In the genomic region with DNA sequence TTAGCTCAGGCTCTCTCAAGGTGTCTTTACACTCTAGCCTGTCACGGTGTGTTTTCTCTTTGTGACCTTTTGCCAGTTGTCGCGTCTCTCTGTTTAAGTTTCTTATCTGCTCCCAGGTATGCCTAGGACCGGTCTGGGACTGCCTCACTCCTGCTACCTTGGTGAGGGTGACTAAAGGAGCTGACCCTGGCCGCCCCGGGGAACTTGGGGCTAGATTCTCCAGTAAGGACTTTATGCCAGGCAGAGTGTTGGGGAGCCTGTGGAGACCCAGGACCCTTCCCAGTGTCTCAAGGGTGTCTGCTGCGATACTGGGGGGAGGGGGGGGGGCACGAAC, we compare ENCODE assay signal across 8 mouse cellular contexts. TPM values are rescaled to one million over a fixed set of nuclear protein-coding genes. Genes with fewer than 3 reads are reported as not detected.
DNase-seq lines count a peak whose midpoint lies in the region; ATAC-seq and TF ChIP-seq lines count a peak whose summit lies in the region.

No protein-coding gene starts in this region.

- no peak for TF ChIP-seq CTCF in cortical plate, adult 2 months (IDR thresholded peaks at IDR 0.05; ENCODE audit: extremely low read depth, insufficient read depth, low read length)

- H3K4me2 ChIP-seq in kidney, embryonic 15.5 days = peak overlapping the region; percentile 70
- H3K4me2 ChIP-seq in intestine, embryonic 14.5 days (ENCODE audit: low read length) = peak overlapping the region; percentile 81
- H3K4me2 ChIP-seq in midbrain, embryonic 16.5 days (ENCODE audit: low read length) = peak overlapping the region; percentile 99

- no peaks in the 10 kb centered on the region for H3K9me3 ChIP-seq in kidney, embryonic 15.5 days (replicated peaks)
- no peaks in the 10 kb centered on the region for H3K9me3 ChIP-seq in intestine, embryonic 14.5 days (ENCODE audit: control insufficient read depth, low read length)
- no peaks in the 10 kb centered on the region for H3K9me3 ChIP-seq in midbrain, embryonic 16.5 days (replicated peaks; ENCODE audit: control insufficient read depth, low read length, poor library complexity, severe bottlenecking)

- no peak for TF ChIP-seq POLR2A in cortical plate, adult 2 months (IDR thresholded peaks at IDR 0.05; ENCODE audit: extremely low read depth, insufficient read depth, low read length)

- H3K36me3 ChIP-seq in kidney, embryonic 15.5 days = peaks cover 5% of the 10 kb centered on the region; the same call in 1 of the 2 replicates
- H3K36me3 ChIP-seq in intestine, embryonic 14.5 days (ENCODE audit: control insufficient read depth, insufficient read depth, low read length) = peaks cover 3% of the 10 kb centered on the region; the same call in 1 of the 2 replicates
- H3K36me3 ChIP-seq in midbrain, embryonic 16.5 days (ENCODE audit: control insufficient read depth, insufficient read depth, low read length) = no peaks in the 10 kb centered on the region

- intact Hi-C loops in left cerebral cortex, postnatal 25 days (cut with DNase I) = loop anchor here (2.0 to 10.0 kb wide), 4 partner anchors 25 to 167 kb away; partner anchors contain the start of genes Adarb1, Fam207a, Gm49325 and Sumo3

- WGBS in kidney, embryonic 15.5 days = 6% methylated on average over 8 of the region's 8 CpGs
- WGBS in intestine, embryonic 14.5 days = 8% methylated on average over 8 of the region's 8 CpGs
- WGBS in midbrain, embryonic 16.5 days = 10% methylated on average over 8 of the region's 8 CpGs

- H3K9ac ChIP-seq in kidney, embryonic 15.5 days = peak overlapping the region; percentile 90
- H3K9ac ChIP-seq in intestine, embryonic 14.5 days (ENCODE audit: low read length) = peak overlapping the region; percentile 79
- H3K9ac ChIP-seq in midbrain, embryonic 16.5 days (ENCODE audit: low read depth, low read length) = peak overlapping the region; percentile 94

- H3K27ac ChIP-seq in kidney, embryonic 15.5 days = peak overlapping the region; percentile 97
- peak overlapping the region; percentile 88; the same call in 1 of the 2 replicates for H3K27ac ChIP-seq in cortical plate, adult 2 months (ENCODE audit: insufficient read depth, low read length)
- H3K27ac ChIP-seq in intestine, embryonic 14.5 days (ENCODE audit: low read depth) = peak overlapping the region; percentile 88
- H3K27ac ChIP-seq in midbrain, embryonic 16.5 days (ENCODE audit: low read length) = peak overlapping the region; percentile 89

- ATAC-seq in kidney, embryonic 15.5 days (replicated peaks; ENCODE audit: low FRiP score) = peak; percentile 2
- peak; percentile 32; the same call in 1 of the 2 replicates for ATAC-seq in intestine, embryonic 14.5 days (replicated peaks; ENCODE audit: low FRiP score, low TSS enrichment, low read depth)
- peak; percentile 12; the same call in 1 of the 2 replicates for ATAC-seq in midbrain, embryonic 16.5 days

- no peak for DNase-seq in kidney, adult 11 months
- no peak for DNase-seq in intestine, embryonic 14.5 days (ENCODE audit: low spot score)
- no peak for DNase-seq in right cerebral cortex, adult 2 months (ENCODE audit: low spot score in 2 of 2)
- DNase-seq in adrenal gland, adult 8-10 months = no peak
- no peak for DNase-seq in left cerebral cortex, postnatal 25 days (ENCODE audit: low spot score in 2 of 2)

- H3K4me1 ChIP-seq in kidney, embryonic 15.5 days = peaks cover 28% of the 10 kb centered on the region
- H3K4me1 ChIP-seq in cortical plate, adult 2 months (ENCODE audit: control insufficient read depth, insufficient read depth, low read length) = peaks cover 5% of the 10 kb centered on the region; the same call in 1 of the 2 replicates
- H3K4me1 ChIP-seq in intestine, embryonic 14.5 days (replicated peaks; ENCODE audit: control insufficient read depth, insufficient read depth, low read length) = peaks cover 21% of the 10 kb centered on the region
- peaks cover 15% of the 10 kb centered on the region for H3K4me1 ChIP-seq in midbrain, embryonic 16.5 days (ENCODE audit: control insufficient read depth, insufficient read depth, low read length)

- no peaks in the 10 kb centered on the region for H3K27me3 ChIP-seq in kidney, embryonic 15.5 days
- H3K27me3 ChIP-seq in intestine, embryonic 14.5 days (replicated peaks; ENCODE audit: control insufficient read depth, insufficient read depth, low read length) = no peaks in the 10 kb centered on the region
- no peaks in the 10 kb centered on the region for H3K27me3 ChIP-seq in midbrain, embryonic 16.5 days (ENCODE audit: control insufficient read depth, insufficient read depth, low read depth, low read length)

- H3K4me3 ChIP-seq in kidney, embryonic 15.5 days (replicated peaks) = peak overlapping the region; percentile 82
- peak overlapping the region; percentile 75 for H3K4me3 ChIP-seq in cortical plate, adult 2 months (ENCODE audit: insufficient read depth, low read length)
- H3K4me3 ChIP-seq in intestine, embryonic 14.5 days (ENCODE audit: low read depth, low read length) = peak overlapping the region; percentile 94
- peak overlapping the region; percentile 96 for H3K4me3 ChIP-seq in midbrain, embryonic 16.5 days (ENCODE audit: low read depth, low read length)

RNA-seq across cellular contexts. Expression of gene Pttg1ip, which starts 0.7 kb away (rescaled TPM):
- polyA plus RNA-seq in kidney, embryonic 15.5 days (2015; fragmentation: Nextera tagmentation; extraction: Ambion mirVana) = 149 and 152 TPM in 2 replicates
- polyA plus RNA-seq in cortical plate, adult 2 months (2012; rRNA removed) = 111 and 113 TPM in 2 replicates
- 155 and 156 TPM in 2 replicates for polyA plus RNA-seq in intestine, embryonic 14.5 days (2014; fragmentation: Nextera tagmentation; extraction: Ambion mirVana)
- polyA plus RNA-seq in midbrain, embryonic 16.5 days (2015; fragmentation: Nextera tagmentation; extraction: Ambion mirVana) = 63.6 and 70.8 TPM in 2 replicates
- 100 to 1,000 TPM; 207 to 236 (median 225) TPM for total RNA-seq in adrenal gland, adult 8-10 months (2022)
- 10 to 100 TPM; 71.0 to 87.6 TPM for total RNA-seq in left cerebral cortex, postnatal 25 days (2021)

RNA-seq across cellular contexts. Expression of gene Sumo3, which starts 23.6 kb away (rescaled TPM):
- polyA plus RNA-seq in kidney, embryonic 15.5 days (2015; fragmentation: Nextera tagmentation; extraction: Ambion mirVana) = 332 TPM in 2 replicates
- 270 and 272 TPM in 2 replicates for polyA plus RNA-seq in cortical plate, adult 2 months (2012; rRNA removed)
- 314 and 336 TPM in 2 replicates for polyA plus RNA-seq in intestine, embryonic 14.5 days (2014; fragmentation: Nextera tagmentation; extraction: Ambion mirVana)
- polyA plus RNA-seq in midbrain, embryonic 16.5 days (2015; fragmentation: Nextera tagmentation; extraction: Ambion mirVana) = 315 and 350 TPM in 2 replicates
- total RNA-seq in adrenal gland, adult 8-10 months (2022) = 100 to 1,000 TPM in 3 of 4 experiments, 10 to 100 TPM in 1; 98.9 to 125 (median 115) TPM
- 100 to 1,000 TPM; 133 to 140 TPM for total RNA-seq in left cerebral cortex, postnatal 25 days (2021)

RNA-seq across cellular contexts. Expression of gene Gm49325, which starts 23.7 kb away (rescaled TPM):
- 3.6 and 6.3 TPM in 2 replicates for polyA plus RNA-seq in kidney, embryonic 15.5 days (2015; fragmentation: Nextera tagmentation; extraction: Ambion mirVana)
- 9.3 TPM in 1 of 2 replicates, not detected in the other for polyA plus RNA-seq in cortical plate, adult 2 months (2012; rRNA removed)
- polyA plus RNA-seq in intestine, embryonic 14.5 days (2014; fragmentation: Nextera tagmentation; extraction: Ambion mirVana) = 2.0 TPM in 1 of 2 replicates, not detected in the other
- 1.5 and 2.9 TPM in 2 replicates for polyA plus RNA-seq in midbrain, embryonic 16.5 days (2015; fragmentation: Nextera tagmentation; extraction: Ambion mirVana)
- total RNA-seq in adrenal gland, adult 8-10 months (2022) = 10 to 100 TPM; 15.2 to 24.8 (median 18.1) TPM
- total RNA-seq in left cerebral cortex, postnatal 25 days (2021) = 10 to 100 TPM; 14.2 to 16.3 TPM

RNA-seq across cellular contexts. Expression of gene Ube2g2, which starts 39.8 kb away (rescaled TPM):
- polyA plus RNA-seq in kidney, embryonic 15.5 days (2015; fragmentation: Nextera tagmentation; extraction: Ambion mirVana) = 71.9 and 72.0 TPM in 2 replicates
- polyA plus RNA-seq in cortical plate, adult 2 months (2012; rRNA removed) = 38.8 and 40.7 TPM in 2 replicates
- polyA plus RNA-seq in intestine, embryonic 14.5 days (2014; fragmentation: Nextera tagmentation; extraction: Ambion mirVana) = 46.7 and 48.5 TPM in 2 replicates
- 80.9 and 81.8 TPM in 2 replicates for polyA plus RNA-seq in midbrain, embryonic 16.5 days (2015; fragmentation: Nextera tagmentation; extraction: Ambion mirVana)
- total RNA-seq in adrenal gland, adult 8-10 months (2022) = 10 to 100 TPM; 46.0 to 63.0 (median 53.7) TPM
- 10 to 100 TPM; 43.7 to 51.3 TPM for total RNA-seq in left cerebral cortex, postnatal 25 days (2021)

RNA-seq across cellular contexts. Expression of gene Itgb2, which starts 52.2 kb away (rescaled TPM):
- polyA plus RNA-seq in kidney, embryonic 15.5 days (2015; fragmentation: Nextera tagmentation; extraction: Ambion mirVana) = 2.1 and 2.3 TPM in 2 replicates
- polyA plus RNA-seq in cortical plate, adult 2 months (2012; rRNA removed) = 6.1 and 7.3 TPM in 2 replicates
- 1.9 and 3.1 TPM in 2 replicates for polyA plus RNA-seq in intestine, embryonic 14.5 days (2014; fragmentation: Nextera tagmentation; extraction: Ambion mirVana)
- 0.59 and 0.67 TPM in 2 replicates for polyA plus RNA-seq in midbrain, embryonic 16.5 days (2015; fragmentation: Nextera tagmentation; extraction: Ambion mirVana)
- 10 to 100 TPM in 3 of 4 experiments, 1 to 10 TPM in 1; 8.6 to 16.8 (median 13.5) TPM for total RNA-seq in adrenal gland, adult 8-10 months (2022)
- 1 to 10 TPM; 2.9 to 3.6 TPM for total RNA-seq in left cerebral cortex, postnatal 25 days (2021)
